Mouse (Mus musculus) heart, postnatal 10 days (tissue): Measurements from ENCODE around the gene Stk31. TPM values are rescaled to one million over a fixed set of nuclear protein-coding genes. Genes with fewer than 3 reads are reported as not detected.
"Not testable (repeated sequence)": the region's sequence is repeated elsewhere in the genome, so short reads cannot be mapped to it uniquely, and the experiment has no call there.

Source experiments
- DNase-seq, 2 experiments: peaks; one replicate each; pipeline ENCODE4 v3.0.0; 2021
- intact Hi-C: fragments of 180-260 bp; cut with DNase I; formaldehyde crosslinking; loops from one replicate; pipeline ENCODE4 v1.15.1; 2025
- total RNA-seq, 2 experiments: library from RNA; stranded (reverse); gene quantifications; 2 replicates each; pipeline ENCODE4 v1.2.3; 2021

Gene Stk31
- under 1 TPM; 0.22 to 0.29 TPM for total RNA-seq

DNA sequence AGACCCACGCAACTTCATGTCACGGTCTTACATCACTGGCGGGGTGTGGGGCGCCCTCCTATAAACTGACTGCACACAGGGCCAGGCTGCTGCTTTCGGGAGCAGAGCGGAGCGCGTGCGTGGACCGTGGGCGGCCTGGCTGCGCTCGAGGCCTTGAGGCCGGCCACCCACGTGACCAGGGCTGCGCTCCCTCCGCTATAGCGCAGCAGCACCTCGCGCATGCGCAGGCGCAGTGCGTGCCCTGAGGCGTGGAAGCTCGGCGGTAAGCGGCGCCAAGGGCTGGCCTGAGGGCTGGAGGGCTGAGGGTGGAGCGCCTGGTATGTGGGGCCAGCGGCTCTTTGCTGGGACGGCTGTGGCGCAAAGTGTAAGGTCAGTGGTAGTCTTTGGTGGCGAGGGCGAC is at the start of gene Stk31:
Gene Stk31, plus strand, starts transcription at position 289 of the 400 bp plus-strand sequence.
- peak; percentile 20 to 33 for DNase-seq
- intact Hi-C loops: loop anchor here (5.0 kb wide), 1 partner anchor 338 kb away; no protein-coding TSS in a partner anchor

GRCm38 (mm10) chr6:49349826-49350225 is 45.6 kb upstream of the Stk31 start:
- DNase-seq: no peak
- intact Hi-C loops: no loop called here

- intact Hi-C loops: no loop called here
- DNase-seq: no peak
Measured at GRCm38 (mm10) chr6:49354613-49355012, 40.8 kb upstream of the Stk31 start.

GRCm38 (mm10) chr6:49355171-49355570 is 40.2 kb upstream of the Stk31 start:
- intact Hi-C loops: no loop called here

DNA sequence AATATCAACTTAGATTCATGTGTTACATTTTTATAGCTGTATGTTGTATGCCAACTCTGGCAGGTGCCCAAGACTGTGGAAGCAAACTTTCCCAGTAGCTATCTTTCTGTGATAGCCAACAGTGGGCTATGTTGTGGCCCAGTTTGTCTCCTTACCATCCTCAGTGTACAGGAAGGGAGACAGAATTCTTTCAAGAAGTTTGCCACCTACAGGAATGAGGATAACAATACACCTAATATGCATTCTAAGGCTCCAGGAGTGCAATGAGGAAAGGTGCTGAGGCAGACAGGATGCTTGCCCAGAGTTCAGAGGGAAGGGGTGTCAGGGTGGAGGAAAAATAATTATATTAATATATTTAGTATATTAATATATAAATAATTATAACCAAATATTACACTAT is 35.0 kb upstream of the Stk31 start:
- DNase-seq: no peak
- intact Hi-C loops: no loop called here

More at GRCm38 (mm10) chr6:49355171-49355570, 40.2 kb upstream of the Stk31 start:
- DNase-seq: no peak

DNA sequence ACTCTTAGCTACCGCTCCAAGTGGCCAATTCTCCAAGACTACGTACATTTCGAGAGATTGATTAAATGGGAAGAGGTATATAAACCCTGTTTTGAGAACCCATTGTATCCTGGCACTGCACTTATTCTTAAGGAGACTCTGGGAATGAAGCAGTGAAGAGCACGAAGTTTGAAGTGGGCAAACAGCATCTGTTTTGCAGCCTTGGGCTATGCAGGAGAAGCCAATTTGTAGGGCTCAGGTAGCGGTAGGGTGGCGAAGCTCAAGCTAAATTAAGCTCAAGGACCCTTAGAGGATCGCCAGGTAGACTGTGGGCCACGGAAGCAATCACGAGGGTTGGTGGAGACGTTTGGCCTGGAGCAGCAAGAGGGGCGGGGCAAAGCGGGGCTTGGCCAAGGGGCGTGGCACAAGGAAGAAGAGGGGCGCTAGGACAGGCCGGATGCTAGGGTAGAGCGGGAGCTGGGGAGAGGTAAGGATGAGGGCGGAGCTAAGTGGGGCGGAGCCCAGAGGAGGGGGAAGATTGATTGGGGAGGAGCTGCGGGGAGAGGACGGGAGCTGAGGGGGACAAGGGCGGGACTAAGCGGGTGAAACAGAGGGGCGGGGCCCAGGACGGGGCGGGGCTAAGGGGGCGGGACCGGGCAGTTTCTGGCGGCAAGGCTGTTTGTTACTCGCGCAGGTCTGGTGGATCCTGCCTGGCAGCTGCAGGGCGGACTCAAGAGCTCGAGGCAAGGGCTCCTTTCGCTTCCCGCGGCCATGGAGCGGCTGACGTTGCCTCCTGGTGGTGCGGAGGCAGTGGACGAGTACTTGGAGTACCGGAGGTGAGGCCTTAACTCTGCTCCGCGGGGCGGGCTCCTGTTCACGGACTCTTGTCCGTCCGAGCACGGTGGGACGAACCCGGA is 28.0 kb upstream of the Stk31 start, which contains the start of gene Fam221a:
Gene Fam221a, plus strand, starts transcription at position 581 of the 896 bp plus-strand sequence.
- intact Hi-C loops: loop anchor here (2.0 to 5.0 kb wide), 2 partner anchors 45 to 99 kb away; no protein-coding TSS in a partner anchor
- DNase-seq: peak; percentile 81 to 86

DNA sequence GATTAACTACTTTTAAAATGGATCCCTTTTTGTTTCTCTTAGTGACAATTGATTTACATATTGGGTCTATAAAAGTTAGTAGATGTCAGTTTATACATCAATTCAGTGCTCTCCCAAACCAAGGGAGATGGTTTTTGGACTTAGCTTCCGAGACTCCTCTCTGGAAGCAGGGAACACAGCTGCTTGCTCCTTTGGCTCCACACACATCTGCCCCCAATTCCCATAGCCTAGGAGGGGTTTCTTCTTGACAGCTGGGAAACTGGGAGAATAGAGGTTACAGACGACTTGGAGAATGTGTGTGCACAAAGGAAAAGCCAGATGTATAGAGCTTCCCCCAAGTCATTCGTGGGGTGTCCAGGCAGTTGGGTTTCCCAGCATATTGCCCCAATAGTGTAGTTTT is 27.2 kb upstream of the Stk31 start:
- intact Hi-C loops: loop anchor here (5.0 kb wide), 1 partner anchor 46 kb away; no protein-coding TSS in a partner anchor
- peak in 1 of 2 experiments; percentile 9 for DNase-seq

DNA sequence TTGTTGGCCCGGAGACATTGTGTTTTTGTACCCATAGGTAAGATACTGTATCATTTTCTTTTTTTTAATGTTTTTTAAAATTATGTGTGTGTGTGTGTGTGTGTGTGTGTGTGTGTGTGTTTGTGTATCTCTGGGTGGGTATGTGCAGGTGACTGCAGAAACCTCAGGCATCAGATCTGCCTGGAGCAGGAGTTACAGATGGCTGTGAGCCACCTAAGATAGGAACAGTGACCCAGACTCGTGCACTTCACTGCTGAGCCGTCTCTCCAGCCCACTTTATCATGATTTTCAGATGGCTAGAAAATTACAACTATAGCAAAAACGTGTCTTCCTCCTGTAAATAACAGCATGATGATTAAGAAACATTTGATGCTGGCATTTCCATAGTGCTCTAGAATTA is 22.7 kb upstream of the Stk31 start:
- intact Hi-C loops: no loop called here

DNA sequence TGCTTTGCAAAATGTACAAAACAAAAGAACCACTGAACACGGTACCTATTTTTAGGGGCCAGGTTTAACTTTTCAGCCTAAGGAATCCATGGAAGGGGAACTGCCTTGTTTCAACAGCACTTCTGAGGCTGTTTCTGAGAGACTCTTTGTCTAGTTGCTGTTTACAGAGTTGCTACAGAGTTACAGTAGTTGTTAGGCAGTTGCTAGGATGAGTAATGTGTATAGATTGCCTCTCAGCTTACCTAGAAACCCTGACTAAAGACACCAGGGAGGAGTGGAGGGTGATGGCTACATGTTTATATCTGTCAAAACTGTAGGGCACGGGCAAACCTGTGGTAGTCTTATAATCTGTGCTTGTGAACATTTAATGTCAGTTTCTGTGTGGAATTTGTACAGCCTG is 21.5 kb upstream of the Stk31 start:
- intact Hi-C loops: no loop called here
- no peak for DNase-seq

More for the DNA sequence above, 22.7 kb upstream of the Stk31 start:
- no peak for DNase-seq

- intact Hi-C loops: no loop called here
Measured at GRCm38 (mm10) chr6:49378328-49378727, 17.1 kb upstream of the Stk31 start.

GRCm38 (mm10) chr6:49394276-49394675 is 1.1 kb upstream of the Stk31 start:
- intact Hi-C loops: no loop called here
- DNase-seq: no peak

More at GRCm38 (mm10) chr6:49378328-49378727, 17.1 kb upstream of the Stk31 start:
- DNase-seq: no peak

DNA sequence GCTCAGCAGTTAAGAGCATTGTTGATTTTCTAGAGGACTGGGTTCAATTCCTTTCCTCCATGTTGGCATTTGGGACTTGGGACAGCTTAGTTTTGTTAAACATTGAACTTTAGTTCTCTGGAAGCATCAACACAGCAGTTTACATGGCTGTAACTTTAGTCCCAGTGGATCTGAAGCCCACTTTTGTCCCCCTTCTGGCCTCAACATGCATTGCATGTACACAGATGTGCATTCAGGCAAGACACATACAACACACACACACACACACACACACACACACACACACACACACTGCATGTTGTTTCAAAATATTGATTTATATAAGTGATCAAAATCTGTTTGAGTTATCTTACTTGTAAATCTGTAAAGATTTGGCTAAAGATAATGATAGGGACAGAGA is 2.1 kb downstream of the Stk31 start:
- DNase-seq: peak; percentile 20 to 53
- intact Hi-C loops: loop anchor here (5.0 kb wide), 1 partner anchor 340 kb away; no protein-coding TSS in a partner anchor

- peak in 1 of 2 experiments; percentile 9 for DNase-seq
- intact Hi-C loops: loop anchor here (1.0 to 5.0 kb wide), 3 partner anchors 129 to 341 kb away; no protein-coding TSS in a partner anchor
Measured at GRCm38 (mm10) chr6:49398365-49398764, 3.0 kb downstream of the Stk31 start.

DNA sequence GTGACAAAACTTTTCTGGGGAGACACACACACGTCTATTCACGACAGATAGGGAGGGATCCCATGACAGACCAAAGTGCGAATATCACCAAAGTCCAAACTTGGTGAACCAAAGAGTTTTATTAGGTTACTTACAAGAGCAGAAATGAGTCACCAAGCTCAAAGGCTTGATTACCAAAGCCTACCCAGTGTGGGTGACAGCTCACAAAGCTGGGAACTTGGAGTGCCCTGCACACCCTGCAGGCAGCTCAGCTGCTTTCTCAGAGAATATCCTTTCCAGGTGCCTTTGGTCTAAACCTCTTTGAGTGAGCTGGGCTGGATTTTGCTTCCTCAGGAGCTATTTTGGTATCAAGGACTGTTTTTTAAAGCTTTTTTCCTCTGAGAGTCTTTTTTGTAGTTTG is 15.4 kb downstream of the Stk31 start:
- intact Hi-C loops: no loop called here
- no peak for DNase-seq

GRCm38 (mm10) chr6:49412967-49413366 is 17.6 kb downstream of the Stk31 start:
- DNase-seq, intact Hi-C loops: not testable (repeated sequence)

- no peak for DNase-seq
- intact Hi-C loops: no loop called here
Measured at GRCm38 (mm10) chr6:49415971-49416370, 20.6 kb downstream of the Stk31 start.

DNA sequence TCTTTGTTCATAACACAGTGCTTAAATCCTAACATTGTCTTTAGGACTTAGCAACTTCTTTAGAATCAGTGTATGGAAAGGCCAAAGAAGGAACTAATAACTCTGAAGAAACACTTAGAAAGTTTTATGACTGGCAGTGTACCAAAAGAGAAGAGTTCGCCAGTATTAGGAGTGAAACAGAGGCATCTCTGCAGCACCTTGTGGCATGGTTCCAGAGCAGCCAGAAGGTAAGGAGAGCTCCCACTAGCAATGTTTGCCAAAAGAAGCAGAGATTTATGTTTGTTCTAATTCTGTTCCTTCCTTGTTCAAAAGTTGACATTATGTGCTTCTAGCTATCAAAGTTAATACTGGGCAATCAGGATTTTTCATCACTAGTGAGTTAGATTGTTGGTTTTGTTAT is 41.9 kb downstream of the Stk31 start:
- intact Hi-C loops: no loop called here
- no peak for DNase-seq

DNA sequence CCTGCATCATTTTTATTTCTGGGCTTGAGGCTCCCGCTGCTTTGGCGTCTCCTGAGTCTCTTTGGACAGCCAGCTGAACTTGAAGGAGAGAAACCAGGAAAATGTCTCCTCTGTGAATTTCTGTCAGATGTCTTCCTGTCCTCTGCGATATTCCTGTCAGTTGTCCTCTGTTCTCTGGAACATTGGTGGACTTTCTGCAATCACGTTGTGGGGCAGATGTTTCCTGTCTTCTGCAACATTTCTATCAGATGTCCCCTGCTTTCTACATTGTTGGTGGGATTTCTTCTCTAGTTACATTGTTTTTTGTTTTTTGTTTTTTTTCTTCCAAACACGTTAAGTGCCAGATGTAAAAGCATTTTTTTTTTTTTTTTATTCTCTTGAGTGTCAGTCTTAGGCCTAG is 62.7 kb downstream of the Stk31 start:
- intact Hi-C loops: no loop called here
- no peak for DNase-seq

DNA sequence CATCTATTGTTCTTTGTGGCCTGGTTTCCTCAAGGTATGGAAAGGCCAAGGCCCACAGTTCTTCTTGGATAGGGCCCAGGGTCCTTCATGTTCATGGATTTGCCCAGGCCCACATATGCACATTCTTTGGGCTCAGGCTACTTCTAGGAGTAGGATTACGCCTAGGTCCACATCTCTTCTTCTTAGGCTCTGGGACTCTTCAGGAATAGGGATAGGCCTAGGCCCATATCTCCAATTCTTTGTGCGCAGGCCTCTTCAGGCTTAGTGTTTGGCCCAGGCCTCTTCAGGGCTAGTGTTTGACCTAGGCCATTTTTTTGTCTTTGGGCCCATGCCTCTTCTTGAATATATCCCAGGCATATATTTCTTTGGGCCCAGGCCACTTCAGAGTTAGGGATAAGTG is 87.8 kb downstream of the Stk31 start:
- intact Hi-C loops: no loop called here
- DNase-seq: no peak

DNA sequence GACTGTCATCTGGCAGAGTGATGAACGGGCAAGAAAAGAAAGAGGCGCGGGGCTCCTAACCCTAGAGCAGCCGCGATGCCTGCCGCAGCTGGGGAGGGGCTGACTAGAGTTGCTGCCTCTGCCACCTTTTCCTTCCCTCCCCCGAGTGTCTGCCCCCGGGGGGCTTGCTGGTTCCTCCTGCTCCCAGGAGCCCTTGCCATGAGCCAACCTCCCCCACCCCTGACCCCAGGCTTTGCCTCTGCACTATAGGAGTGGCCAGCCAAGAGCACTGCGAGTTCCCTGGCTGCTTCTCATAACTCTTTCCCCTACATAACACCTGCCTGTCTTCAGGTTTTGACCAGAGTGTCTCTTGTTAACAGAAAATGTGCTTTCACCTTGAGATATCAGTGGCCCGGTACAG is 96.1 kb downstream of the Stk31 start:
- intact Hi-C loops: no loop called here
- no peak for DNase-seq

GRCm38 (mm10) chr6:49519053-49519452 is 123.6 kb downstream of the Stk31 start:
- peak; percentile 69 to 84 for DNase-seq
- intact Hi-C loops: loop anchor here (1.0 to 5.0 kb wide), 7 partner anchors 138 to 1018 kb away; no protein-coding TSS in a partner anchor
